Mouse (Mus musculus) layer of hippocampus, adult 18-20 months (tissue): ENCODE results near the gene Pou2af1. TPM values are rescaled to one million over a fixed set of nuclear protein-coding genes. Genes with fewer than 3 reads are reported as not detected.

Source experiments
- DNase-seq, 2 experiments: peaks; one replicate each; pipeline ENCODE4 v3.0.0; 2022; ENCODE audit warnings: low spot score in 2 of 2
- long read RNA-seq: library from polyadenylated mRNA; stranded (forward); transcript quantifications from one replicate; pipeline ENCODE4 v2.0.0, GENCODE M21; 2021
- total RNA-seq, 2 experiments: library from RNA; stranded (reverse); gene quantifications; 2 replicates each; pipeline ENCODE4 v1.2.3; 2021

Gene Pou2af1
- under 1 TPM in 1 of 2 experiments, not detected in 1; 0.17 TPM for total RNA-seq
- long read RNA-seq, result 0 reads

- DNase-seq, result no peak
These were observed at the start of gene Pou2af1 for GRCm38 (mm10) chr9:51213023-51213728. Gene Pou2af1 (plus strand): TSS chr9:51213708.

GRCm38 (mm10) chr9:51163989-51164388, 49.5 kb upstream of the Pou2af1 start:
- DNase-seq, result no peak

GRCm38 (mm10) chr9:51165312-51166180, 48.0 kb upstream of the Pou2af1 start, which contains the start of gene Gm32742:
Gene Gm32742 (minus strand): TSS chr9:51165517.
- no peak for DNase-seq

- no peak for DNase-seq
These were observed 45.6 kb upstream of the Pou2af1 start for GRCm38 (mm10) chr9:51167954-51168353.

GRCm38 (mm10) chr9:51168698-51169097, 44.8 kb upstream of the Pou2af1 start:
- DNase-seq, result no peak

GRCm38 (mm10) chr9:51169133-51169532, 44.4 kb upstream of the Pou2af1 start:
- DNase-seq, result no peak

- DNase-seq, result no peak
These were observed 43.2 kb upstream of the Pou2af1 start for GRCm38 (mm10) chr9:51170298-51170697.

- no peak for DNase-seq
These were observed 38.5 kb upstream of the Pou2af1 start for GRCm38 (mm10) chr9:51174890-51175464.

GRCm38 (mm10) chr9:51175722-51176121, 37.8 kb upstream of the Pou2af1 start:
- no peak for DNase-seq

- DNase-seq, result no peak
These were observed 35.2 kb upstream of the Pou2af1 start for GRCm38 (mm10) chr9:51178297-51178696.

GRCm38 (mm10) chr9:51180621-51181020, 32.9 kb upstream of the Pou2af1 start:
- DNase-seq, result peak; percentile 82 to 87

GRCm38 (mm10) chr9:51182716-51183710, 30.5 kb upstream of the Pou2af1 start:
- no peak for DNase-seq

- peak in 1 of 2 experiments; percentile 51 for DNase-seq
These were observed 28.1 kb upstream of the Pou2af1 start for GRCm38 (mm10) chr9:51185386-51185785.

GRCm38 (mm10) chr9:51185871-51186270, 27.6 kb upstream of the Pou2af1 start:
- no peak for DNase-seq

GRCm38 (mm10) chr9:51190655-51191054, 22.9 kb upstream of the Pou2af1 start:
- DNase-seq, result no peak

- DNase-seq, result no peak
These were observed 18.7 kb upstream of the Pou2af1 start for GRCm38 (mm10) chr9:51194790-51195189.

GRCm38 (mm10) chr9:51208974-51209332, 4.6 kb upstream of the Pou2af1 start:
- no peak for DNase-seq

- no peak for DNase-seq
These were observed 2.3 kb upstream of the Pou2af1 start for GRCm38 (mm10) chr9:51211191-51211590.

GRCm38 (mm10) chr9:51213729-51214237, 275 bp downstream of the Pou2af1 start:
- no peak for DNase-seq

- DNase-seq, result no peak
These were observed 1.8 kb downstream of the Pou2af1 start for GRCm38 (mm10) chr9:51215311-51215710.
